Comparison of ENCODE assay signal across 27 mouse cellular contexts in genomic region chr10:121580381-121580780, GRCm38 (mm10). TPM values are rescaled to one million over a fixed set of nuclear protein-coding genes. Genes with fewer than 3 reads are reported as not detected.
DNase-seq lines count a peak whose midpoint lies in the region; ATAC-seq and TF ChIP-seq lines count a peak whose summit lies in the region.
"Had no signal": no experiment of that assay in that cellular context is flagged by ENCODE, and none has a peak within 500 bp of the region (broad histone marks: within the 10 kb centered on the region; RNA-seq: fewer than 3 reads in every experiment).

No protein-coding gene starts in this region.

- H3K27ac ChIP-seq in intestine, embryonic 16.5 days (ENCODE audit: low read length), result no peak overlapping the region
- no peak overlapping the region for H3K27ac ChIP-seq in intestine, embryonic 15.5 days
- peak overlapping the region; percentile 93 for H3K27ac ChIP-seq in small intestine, adult 2 months (ENCODE audit: insufficient read depth, low read depth, low read length)
- H3K27ac ChIP-seq: embryonic facial prominence, embryonic 12.5 days; embryonic facial prominence, embryonic 15.5 days; gastrocnemius, adult 2 months; heart, embryonic 10.5 days; heart, embryonic 13.5 days; hindbrain, embryonic 14.5 days; hindbrain, postnatal 0 days had no signal

- ATAC-seq in intestine, embryonic 16.5 days, result peak; percentile 54; the same call in 1 of the 2 replicates
- no peak for ATAC-seq in intestine, embryonic 15.5 days
- ATAC-seq in CD4-positive, CD25-positive, alpha-beta regulatory T cell, adult 4 months, result peak; percentile 62
- ATAC-seq in inflammation-experienced regulatory T-cells, adult 6 months, result peak; percentile 57
- ATAC-seq: forebrain, embryonic 14.5 days; forebrain, postnatal 0 days; hindbrain, postnatal 0 days had no signal

- peaks cover 29% of the 10 kb centered on the region for H3K36me3 ChIP-seq in intestine, embryonic 16.5 days (ENCODE audit: control insufficient read depth, insufficient read depth, low read length)
- peaks cover 21% of the 10 kb centered on the region for H3K36me3 ChIP-seq in intestine, embryonic 15.5 days
- H3K36me3 ChIP-seq in small intestine, adult 2 months (ENCODE audit: control insufficient read depth, insufficient read depth, low read length), result peaks cover 43% of the 10 kb centered on the region

- TF ChIP-seq POLR2A in small intestine, adult 2 months (IDR thresholded peaks at IDR 0.05; ENCODE audit: low read depth, low read length), result no peak

- no peaks in the 10 kb centered on the region for H3K9me3 ChIP-seq in intestine, embryonic 16.5 days (ENCODE audit: control insufficient read depth, low read length)
- no peaks in the 10 kb centered on the region for H3K9me3 ChIP-seq in intestine, embryonic 15.5 days
- H3K9me3 ChIP-seq: embryonic facial prominence, embryonic 12.5 days; embryonic facial prominence, embryonic 15.5 days; heart, embryonic 10.5 days; heart, embryonic 13.5 days had no signal

- H3K9ac ChIP-seq in intestine, embryonic 16.5 days (ENCODE audit: low read depth, low read length), result no peak overlapping the region
- H3K9ac ChIP-seq in intestine, embryonic 15.5 days, result no peak overlapping the region
- H3K9ac ChIP-seq: embryonic facial prominence, embryonic 12.5 days; embryonic facial prominence, embryonic 15.5 days; forebrain, postnatal 0 days; heart, embryonic 13.5 days; hindbrain, embryonic 14.5 days had no signal

- no peak overlapping the region for H3K4me3 ChIP-seq in intestine, embryonic 16.5 days (ENCODE audit: low read length)
- H3K4me3 ChIP-seq in intestine, embryonic 15.5 days (replicated peaks), result no peak overlapping the region
- peak overlapping the region; percentile 46 for H3K4me3 ChIP-seq in small intestine, adult 2 months (ENCODE audit: low read depth, low read length)
- H3K4me3 ChIP-seq: embryonic facial prominence, embryonic 12.5 days; embryonic facial prominence, embryonic 15.5 days; gastrocnemius, adult 2 months; heart, embryonic 10.5 days; heart, embryonic 13.5 days had no signal

- H3K4me1 ChIP-seq in intestine, embryonic 16.5 days (ENCODE audit: control insufficient read depth, insufficient read depth, low read length), result 0 out of 2 replicates have a peak, but pooled peaks cover 6% of the 10 kb centered on the region
- peaks cover 5% of the 10 kb centered on the region for H3K4me1 ChIP-seq in intestine, embryonic 15.5 days (replicated peaks)
- H3K4me1 ChIP-seq in small intestine, adult 2 months (ENCODE audit: control insufficient read depth, insufficient read depth, insufficient read length, low read length), result peaks cover 30% of the 10 kb centered on the region

- H3K4me2 ChIP-seq in intestine, embryonic 16.5 days (ENCODE audit: low read depth, low read length), result no peak overlapping the region
- no peak overlapping the region for H3K4me2 ChIP-seq in intestine, embryonic 15.5 days (replicated peaks)
- H3K4me2 ChIP-seq: embryonic facial prominence, embryonic 12.5 days; embryonic facial prominence, embryonic 15.5 days; heart, embryonic 13.5 days; hindbrain, embryonic 14.5 days had no signal

- H3K27me3 ChIP-seq in intestine, embryonic 16.5 days (replicated peaks; ENCODE audit: control insufficient read depth, insufficient read depth, low read length), result no peaks in the 10 kb centered on the region
- no peaks in the 10 kb centered on the region for H3K27me3 ChIP-seq in intestine, embryonic 15.5 days (replicated peaks)
- H3K27me3 ChIP-seq in small intestine, adult 2 months (ENCODE audit: control insufficient read depth, insufficient read depth, low read length), result no peaks in the 10 kb centered on the region
- H3K27me3 ChIP-seq: embryonic facial prominence, embryonic 12.5 days; embryonic facial prominence, embryonic 15.5 days; heart, embryonic 13.5 days had no signal

- TF ChIP-seq CTCF in small intestine, adult 2 months (IDR thresholded peaks at IDR 0.05; ENCODE audit: extremely low read depth, insufficient read length, insufficient replicate concordance, low read depth, low read length), result no peak

- WGBS in intestine, embryonic 16.5 days, result 92% methylated on average over 5 of the region's 5 CpGs
- 88% methylated on average over 5 of the region's 5 CpGs for WGBS in intestine, embryonic 15.5 days
- WGBS in small intestine, adult 2 months, result 43% methylated on average over 5 of the region's 5 CpGs

- no peak for DNase-seq in kidney, adult 11 months
- no peak for DNase-seq in layer of hippocampus, adult 8-10 months (ENCODE audit: low spot score in 2 of 2)
- DNase-seq: adrenal gland, postnatal 10 days; adrenal gland, postnatal 36 days; B cell, adult 2 months; cerebellum, adult 11 months; cerebellum, adult 2 months; cerebellum, adult 9-11 months; cerebellum, postnatal 25 days; forebrain, postnatal 0 days; gastrocnemius, adult 2 months; gastrocnemius, postnatal 14 days; heart, adult 18-20 months; heart, postnatal 14 days; heart, postnatal 4 days had no signal

RNA-seq across cellular contexts. Expression of gene Tbk1, which starts 6.2 kb away (rescaled TPM):
- 36.8 and 38.2 TPM in 2 replicates for polyA plus RNA-seq in intestine, embryonic 16.5 days (2015; fragmentation: Nextera tagmentation; extraction: Ambion mirVana)
- polyA plus RNA-seq in intestine, embryonic 15.5 days (2015; fragmentation: Nextera tagmentation; extraction: Ambion mirVana), result 32.9 and 35.1 TPM in 2 replicates
- polyA plus RNA-seq in CD4-positive, CD25-positive, alpha-beta regulatory T cell, adult 4 months (2017; shearing (Covaris generic)), result 100 to 1,000 TPM in 1 of 2 experiments, 10 to 100 TPM in 1; 86.5 to 118 TPM
- polyA plus RNA-seq in inflammation-experienced regulatory T-cells, adult 6 months (2017; shearing (Covaris generic)), result 10 to 100 TPM; 82.8 to 83.5 (median 83.2) TPM
- 4.1 and 10.2 TPM in 2 replicates for polyA plus RNA-seq in small intestine, adult 2 months (2012; rRNA removed)
- 10 to 100 TPM; 51.3 to 64.1 (median 54.2) TPM for total RNA-seq in layer of hippocampus, adult 8-10 months (2022)

RNA-seq across cellular contexts. Expression of gene Xpot, which starts 45.8 kb away (rescaled TPM):
- polyA plus RNA-seq in intestine, embryonic 16.5 days (2015; fragmentation: Nextera tagmentation; extraction: Ambion mirVana), result 36.3 and 36.6 TPM in 2 replicates
- polyA plus RNA-seq in intestine, embryonic 15.5 days (2015; fragmentation: Nextera tagmentation; extraction: Ambion mirVana), result 46.3 and 46.5 TPM in 2 replicates
- polyA plus RNA-seq in CD4-positive, CD25-positive, alpha-beta regulatory T cell, adult 4 months (2017; shearing (Covaris generic)), result 10 to 100 TPM; 14.3 to 20.0 TPM
- polyA plus RNA-seq in inflammation-experienced regulatory T-cells, adult 6 months (2017; shearing (Covaris generic)), result 10 to 100 TPM; 12.6 to 20.3 (median 19.9) TPM
- 34.9 and 35.3 TPM in 2 replicates for polyA plus RNA-seq in small intestine, adult 2 months (2012; rRNA removed)
- 10 to 100 TPM; 62.6 to 77.1 (median 71.6) TPM for total RNA-seq in layer of hippocampus, adult 8-10 months (2022)
